Mouse (Mus musculus) thymus, adult 2 months (tissue): Measurements from ENCODE around the gene Gm4894.

Source experiments
- CTCF ChIP-seq: fragments of 200-500 bp; IDR thresholded peaks from 2 replicates; pipeline ENCODE4 v1.5.1; 2012; ENCODE audit warnings: mild to moderate bottlenecking, control low read depth, low read length, moderate library complexity, borderline replicate concordance; ENCODE audit not compliant: control insufficient read depth, poor library complexity, insufficient read depth; ENCODE audit errors: extremely low read depth
- POLR2A ChIP-seq: fragments of 200-500 bp; IDR thresholded peaks from 2 replicates; pipeline ENCODE4 v1.6.1; 2012; ENCODE audit warnings: mild to moderate bottlenecking, low read length, control low read depth, moderate library complexity; ENCODE audit not compliant: control insufficient read depth, poor library complexity, insufficient read depth; ENCODE audit errors: extremely low read depth

DNA sequence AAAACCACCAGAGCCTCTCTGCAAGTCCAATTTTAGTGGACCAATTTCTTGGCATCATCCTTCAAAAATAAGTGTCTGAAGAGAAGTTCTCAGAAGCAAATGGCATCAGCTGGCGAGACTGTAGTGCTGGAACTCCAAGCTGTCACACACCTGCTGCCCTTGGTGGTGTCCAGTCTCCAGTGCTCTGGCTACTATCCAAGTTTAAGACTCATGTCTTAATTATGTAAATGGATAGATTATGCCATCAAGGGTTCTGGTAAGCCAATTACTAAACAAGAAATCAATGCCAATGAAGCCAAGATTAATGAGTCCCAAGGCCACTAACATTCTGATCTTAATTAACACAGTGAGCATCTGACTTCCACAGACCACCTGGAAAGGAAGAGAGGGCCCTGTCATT lies 44.8 kb downstream of the Gm4894 start:
- TF ChIP-seq POLR2A (no peak), CTCF (no peak)
